Mouse (Mus musculus) MEL (cell line): ENCODE measurements around the gene Mtfmt. TPM values are rescaled to one million over a fixed set of nuclear protein-coding genes. Genes with fewer than 3 reads are reported as not detected.

Source experiments
- DNase-seq: peaks from one replicate; pipeline ENCODE4 v3.0.0; 2011; ENCODE audit warnings: low read depth, low spot score
- H3K27ac ChIP-seq: 2 replicates; pipeline ENCODE4 v1.5.1; 2012; ENCODE audit warnings: low read depth, mild to moderate bottlenecking, control low read depth, low read length, moderate library complexity; ENCODE audit not compliant: control insufficient read depth
- H3K27me3 ChIP-seq, 2 experiments: fragments of 150-350 bp in 1 of 2; sonication (generic) in 1 of 2; 2 replicates each; pipeline ENCODE4 v1.6.1; 2012; ENCODE audit warnings: low read length in 2 of 2, mild to moderate bottlenecking in 2 of 2, improper control_type of control experiment in 1 of 2, moderate library complexity in 1 of 2; ENCODE audit not compliant: insufficient read depth in 2 of 2, control insufficient read depth in 1 of 2
- H3K36me3 ChIP-seq, 2 experiments: 2 replicates each; pipeline ENCODE4 v1.6.1; 2012 to 2014; ENCODE audit warnings: low read length in 2 of 2, improper control_type of control experiment in 1 of 2, inconsistent platforms in 1 of 2, mild to moderate bottlenecking in 1 of 2; ENCODE audit not compliant: insufficient read depth in 2 of 2, control insufficient read depth in 1 of 2
- H3K4me1 ChIP-seq, 2 experiments: fragments of 150-350 bp in 1 of 2; sonication (generic) in 1 of 2; 2 replicates each; pipeline ENCODE4 v1.6.1; 2012; ENCODE audit warnings: low read length in 2 of 2, improper control_type of control experiment in 1 of 2, mild to moderate bottlenecking in 1 of 2; ENCODE audit not compliant: insufficient read depth in 2 of 2, control insufficient read depth in 1 of 2
- H3K4me3 ChIP-seq, 2 experiments: fragments of 150-350 bp in 1 of 2; sonication (generic) in 1 of 2; 2 replicates each; pipeline ENCODE4 v1.5.1; 2012; ENCODE audit warnings: low read depth in 2 of 2, low read length in 2 of 2, mild to moderate bottlenecking in 2 of 2, moderate library complexity in 2 of 2, control low read depth in 1 of 2, improper control_type of control experiment in 1 of 2; ENCODE audit not compliant: control insufficient read depth in 1 of 2, insufficient read depth in 1 of 2
- H3K79me2 ChIP-seq: 2 replicates; pipeline ENCODE4 v1.6.1; 2012; ENCODE audit warnings: mild to moderate bottlenecking, low read length, moderate library complexity; ENCODE audit not compliant: control insufficient read depth, poor library complexity, insufficient read depth
- H3K9ac ChIP-seq: 2 replicates; pipeline ENCODE4 v1.6.1; 2012; ENCODE audit warnings: low read depth, mild to moderate bottlenecking, control low read depth, low read length, moderate library complexity; ENCODE audit not compliant: control insufficient read depth, poor library complexity, severe bottlenecking
- H3K9me3 ChIP-seq: fragments of 150-350 bp; sonication (generic); replicated peaks from 2 replicates; pipeline ENCODE4 v1.6.1; 2012; ENCODE audit warnings: mild to moderate bottlenecking, low read length, improper control_type of control experiment, moderate library complexity; ENCODE audit not compliant: insufficient read depth
- BHLHE40 ChIP-seq: IDR thresholded peaks from 2 replicates; pipeline ENCODE4 v1.6.1; 2012; ENCODE audit warnings: low read depth, mild to moderate bottlenecking, inconsistent platforms, low read length, improper control_type of control experiment, borderline replicate concordance
- CHD1 ChIP-seq: IDR thresholded peaks from 2 replicates; pipeline ENCODE4 v1.6.1; 2012; ENCODE audit warnings: low read depth, mild to moderate bottlenecking, inconsistent platforms, low read length, improper control_type of control experiment
- CHD2 ChIP-seq: IDR thresholded peaks from 2 replicates; pipeline ENCODE4 v1.6.1; 2011; ENCODE audit warnings: low read length, improper control_type of control experiment
- CTCF ChIP-seq, 3 experiments: IDR thresholded peaks in 2 of 3; conservative IDR thresholded peaks in 1 of 3; 2 replicates each; pipeline ENCODE4 v1.5.1; 2011 to 2012; ENCODE audit warnings: low read length in 3 of 3, low read depth in 2 of 3, mild to moderate bottlenecking in 2 of 3, improper control_type of control experiment in 1 of 3, inconsistent platforms in 1 of 3, mixed read lengths in 1 of 3, moderate library complexity in 1 of 3; ENCODE audit not compliant: control insufficient read depth in 1 of 3, insufficient read depth in 1 of 3, poor library complexity in 1 of 3, severe bottlenecking in 1 of 3
- E2F4 ChIP-seq: IDR thresholded peaks from 2 replicates; pipeline ENCODE4 v1.6.1; 2011; ENCODE audit warnings: low read depth, low read length, improper control_type of control experiment, borderline replicate concordance
- EP300 ChIP-seq, 2 experiments: IDR thresholded peaks; 2 replicates each; pipeline ENCODE4 v1.6.1; 2011; ENCODE audit warnings: improper control_type of control experiment in 2 of 2, low read length in 2 of 2, low read depth in 1 of 2, mild to moderate bottlenecking in 1 of 2
- ETS1 ChIP-seq: IDR thresholded peaks from 2 replicates; pipeline ENCODE4 v1.6.1; 2012; ENCODE audit warnings: low read depth, mild to moderate bottlenecking, inconsistent platforms, low read length, improper control_type of control experiment, moderate library complexity
- GABPA ChIP-seq: IDR thresholded peaks from 2 replicates; pipeline ENCODE4 v1.6.1; 2012; ENCODE audit warnings: low read depth, mild to moderate bottlenecking, inconsistent platforms, low read length, improper control_type of control experiment, moderate library complexity
- GATA1 ChIP-seq: IDR thresholded peaks from 2 replicates; pipeline ENCODE4 v1.6.1; 2011; ENCODE audit warnings: low read depth, low read length, improper control_type of control experiment
- JUND ChIP-seq: IDR thresholded peaks from 2 replicates; pipeline ENCODE4 v1.6.1; 2011; ENCODE audit warnings: low read depth, mild to moderate bottlenecking, improper control_type of control experiment, low read length
- KAT2A ChIP-seq: conservative IDR thresholded peaks from 2 replicates; pipeline ENCODE4 v1.6.1; 2012; ENCODE audit warnings: low read depth, low read length, improper control_type of control experiment, inconsistent platforms
- MAZ ChIP-seq: IDR thresholded peaks from 2 replicates; pipeline ENCODE4 v1.6.1; 2012; ENCODE audit warnings: low read depth, mild to moderate bottlenecking, inconsistent platforms, low read length, improper control_type of control experiment
- MEF2A ChIP-seq: IDR thresholded peaks from 2 replicates; pipeline ENCODE4 v1.6.1; 2014; ENCODE audit warnings: low read depth, mild to moderate bottlenecking, inconsistent platforms, low read length, improper control_type of control experiment; ENCODE audit not compliant: poor library complexity, insufficient replicate concordance, severe bottlenecking; ENCODE audit errors: extremely low read depth
- MXI1 ChIP-seq: IDR thresholded peaks from 2 replicates; pipeline ENCODE4 v1.6.1; 2011; ENCODE audit warnings: mild to moderate bottlenecking, low read depth, low read length, improper control_type of control experiment
- MYB ChIP-seq: IDR thresholded peaks from 2 replicates; pipeline ENCODE4 v1.6.1; 2011; ENCODE audit warnings: mild to moderate bottlenecking, low read depth, low read length, improper control_type of control experiment
- MYC ChIP-seq: IDR thresholded peaks from 2 replicates; pipeline ENCODE4 v1.6.1; 2011; ENCODE audit warnings: low read depth, mild to moderate bottlenecking, low read length, improper control_type of control experiment, moderate library complexity
- NELFE ChIP-seq: IDR thresholded peaks from 2 replicates; pipeline ENCODE4 v1.6.1; 2011; ENCODE audit warnings: low read depth, low read length, improper control_type of control experiment
- POLR2AphosphoS2 ChIP-seq: IDR thresholded peaks from 2 replicates; pipeline ENCODE4 v1.6.1; 2011; ENCODE audit warnings: low read length, improper control_type of control experiment
- RCOR1 ChIP-seq: IDR thresholded peaks from 2 replicates; pipeline ENCODE4 v1.6.1; 2012; ENCODE audit warnings: low read depth, mild to moderate bottlenecking, inconsistent platforms, low read length, improper control_type of control experiment
- TAL1 ChIP-seq: IDR thresholded peaks from 2 replicates; pipeline ENCODE4 v1.6.1; 2012; ENCODE audit warnings: mild to moderate bottlenecking, inconsistent platforms, low read length, moderate library complexity, mixed read lengths
- TBP ChIP-seq: IDR thresholded peaks from 2 replicates; pipeline ENCODE4 v1.8.0; 2011; ENCODE audit warnings: low read depth, low read length, improper control_type of control experiment
- TCF12 ChIP-seq: IDR thresholded peaks from 2 replicates; pipeline ENCODE4 v1.6.1; 2014; ENCODE audit warnings: low read depth, mild to moderate bottlenecking, inconsistent platforms, low read length, improper control_type of control experiment, moderate library complexity
- UBTF ChIP-seq: IDR thresholded peaks from 2 replicates; pipeline ENCODE4 v1.6.1; 2012; ENCODE audit warnings: low read depth, mild to moderate bottlenecking, inconsistent platforms, low read length, improper control_type of control experiment, moderate library complexity, borderline replicate concordance; ENCODE audit not compliant: insufficient read depth
- USF2 ChIP-seq, 2 experiments: IDR thresholded peaks; 2 replicates each; pipeline ENCODE4 v1.6.1; 2011 to 2012; ENCODE audit warnings: improper control_type of control experiment in 2 of 2, low read length in 2 of 2, borderline replicate concordance in 1 of 2, inconsistent platforms in 1 of 2, low read depth in 1 of 2, mild to moderate bottlenecking in 1 of 2; ENCODE audit not compliant: insufficient read depth in 1 of 2
- ZC3H11A ChIP-seq: IDR thresholded peaks from 2 replicates; pipeline ENCODE4 v1.6.1; 2012; ENCODE audit warnings: low read depth, mild to moderate bottlenecking, inconsistent platforms, low read length, improper control_type of control experiment
- ZKSCAN1 ChIP-seq: IDR thresholded peaks from 2 replicates; pipeline ENCODE4 v1.6.1; 2012; ENCODE audit warnings: low read depth, mild to moderate bottlenecking, inconsistent platforms, low read length, improper control_type of control experiment, moderate library complexity
- ZNF384 ChIP-seq: IDR thresholded peaks from 2 replicates; pipeline ENCODE4 v1.6.1; 2012; ENCODE audit warnings: low read depth, mild to moderate bottlenecking, inconsistent platforms, low read length, improper control_type of control experiment
- polyA plus RNA-seq, 2 experiments: library from polyadenylated mRNA; stranded (reverse) in 1 of 2; unstranded in 1 of 2; fragments of >175 nt in 1 of 2; fragments of >200 nt in 1 of 2; gene quantifications; 2 replicates each; pipeline versions ENCODE4 v1.2.1 to v1.2.4; 2012; ENCODE audit warnings: low replicate concordance in 2 of 2, low read depth in 1 of 2; ENCODE audit not compliant: insufficient read length in 2 of 2, insufficient read depth in 1 of 2, missing spikeins in 1 of 2
- total RNA-seq: library from RNA; depleted of rRNA; stranded (reverse); fragments of 300-350 nt; gene quantifications from 2 replicates; pipeline ENCODE4 v1.2.3, GENCODE M21; 2012

The Mtfmt gene
- total and polyA plus RNA-seq, 3 experiments, result 10.6 to 14.2 TPM; not detected in 1

- TF ChIP-seq TCF12, result no peak
- no peak for TF ChIP-seq E2F4
- TF ChIP-seq MXI1, result no peak
- no peak for TF ChIP-seq MAZ
- no peak for TF ChIP-seq BHLHE40
- no peak for TF ChIP-seq ZC3H11A
- no peak for TF ChIP-seq RCOR1
- TF ChIP-seq ZNF384, result no peak
- TF ChIP-seq CHD1, result no peak
- TF ChIP-seq UBTF, result no peak
- TF ChIP-seq GATA1, result no peak
- no peak for TF ChIP-seq JUND
- no peak for TF ChIP-seq USF2 (IDR thresholded peaks at IDR 0.05; ENCODE audit: borderline replicate concordance in 1 of 2, insufficient read depth in 1 of 2, low read depth in 1 of 2, low read length in 2 of 2)
- no peak for TF ChIP-seq MYC
- TF ChIP-seq MEF2A, result no peak
- TF ChIP-seq MYB, result no peak
- Histone ChIP-seq H3K9ac (no peak overlapping the region), H3K27me3 (0 out of 4 replicates have a peak, but pooled peaks cover 0 to 2% of the 10 kb centered on the region in 2 experiments), H3K27ac (no peak overlapping the region), H3K79me2 (no peaks in the 10 kb centered on the region), H3K4me1 (peaks cover 1 to 5% of the 10 kb centered on the region in 2 experiments; a peak in 1 of 4 replicates), H3K36me3 (peaks cover 0 to 1% of the 10 kb centered on the region in 2 experiments; a peak in 1 of 4 replicates), H3K4me3 (no peak overlapping the region), H3K9me3 (no peaks in the 10 kb centered on the region)
- no peak for DNase-seq
These were observed 35.6 kb upstream of the Mtfmt start for GRCm38 (mm10) chr9:65399934-65400333.

- peak overlapping the region; percentile 13; the same call in 1 of the 2 replicates for H3K27ac ChIP-seq
- TF ChIP-seq GATA1 (peak; percentile 57; the same call in 1 of the 2 replicates), EP300 (IDR thresholded peaks at IDR 0.05; ENCODE audit: low read depth in 1 of 2, low read length in 2 of 2) (0 out of 4 replicates have a peak, but pooled peaks of 1 of the 2 experiments have one; percentile 10), MAZ (no peak), TAL1 (no peak), KAT2A (no peak), USF2 (IDR thresholded peaks at IDR 0.05; ENCODE audit: borderline replicate concordance in 1 of 2, insufficient read depth in 1 of 2, low read depth in 1 of 2, low read length in 2 of 2) (no peak), TBP (no peak), CTCF (IDR thresholded peaks at IDR 0.05 in 2 of 3, conservative IDR thresholded peaks at IDR 0.05 in 1 of 3; ENCODE audit: control insufficient read depth in 1 of 3, insufficient read depth in 1 of 3, low read depth in 2 of 3, low read length in 3 of 3, poor library complexity in 1 of 3, severe bottlenecking in 1 of 3) (no peak), ETS1 (0 out of 2 replicates have a peak, but pooled peaks have one; percentile 9), GABPA (no peak), POLR2AphosphoS2 (no peak), CHD2 (no peak), ZC3H11A (no peak), NELFE (no peak), UBTF (no peak), ZKSCAN1 (no peak), TCF12 (no peak), ZNF384 (no peak), RCOR1 (no peak)
These were observed 31.0 kb upstream of the Mtfmt start for GRCm38 (mm10) chr9:65404331-65405183.

More at GRCm38 (mm10) chr9:65404331-65405183, 31.0 kb upstream of the Mtfmt start:
- no peaks in the 10 kb centered on the region for H3K79me2 ChIP-seq
- DNase-seq, result peak; percentile 75
- no peaks in the 10 kb centered on the region for H3K27me3 ChIP-seq
- peaks cover 0 to 2% of the 10 kb centered on the region in 2 experiments; a peak in 1 of 4 replicates for H3K36me3 ChIP-seq
- H3K4me1 ChIP-seq, result peaks cover 0 to 3% of the 10 kb centered on the region in 2 experiments; a peak in 1 of 4 replicates
- H3K9ac ChIP-seq, result peak overlapping the region; percentile 56
- H3K9me3 ChIP-seq, result no peaks in the 10 kb centered on the region
- H3K4me3 ChIP-seq, result peak overlapping the region; percentile 47 to 55; a peak in 3 of 4 replicates
